Mouse (Mus musculus): Measurements from ENCODE around the gene Krt19.

Gene Krt19

DNA sequence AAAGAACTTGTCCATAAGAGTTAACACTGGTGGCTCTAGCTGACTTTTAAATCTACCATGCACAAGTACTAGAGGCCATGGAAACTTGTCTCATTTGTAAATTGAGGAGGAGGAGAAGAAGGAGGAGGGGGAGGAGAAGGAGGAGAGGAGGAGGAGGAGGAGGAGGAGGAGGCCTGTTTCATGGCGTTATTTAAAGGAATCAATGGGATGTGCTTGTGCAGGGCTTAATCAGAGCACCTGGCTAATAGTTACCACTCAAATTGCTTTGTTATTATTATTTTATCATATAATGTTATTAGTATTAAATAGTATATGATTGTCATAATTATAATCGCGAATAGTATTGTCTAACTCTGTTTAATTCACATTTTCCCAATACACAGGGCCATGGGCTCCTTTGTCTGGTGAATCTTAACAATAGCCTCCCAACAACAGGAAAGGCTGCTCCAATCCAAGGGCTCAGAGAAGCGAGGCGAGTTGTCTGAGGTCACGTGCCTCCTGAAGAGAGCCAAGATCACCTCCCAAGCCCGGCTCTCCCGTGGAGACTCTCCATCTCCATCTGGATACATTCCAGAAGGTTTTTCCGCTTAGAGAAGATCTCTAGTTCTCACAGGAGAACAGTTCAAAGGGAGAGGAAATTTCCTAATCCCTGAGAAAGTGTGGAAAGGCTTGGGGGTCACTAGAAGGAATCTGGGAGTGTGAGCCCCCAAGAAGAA lies at the start of gene Krt19:
Krt19 (minus strand) TSS at position 51 of the 716 bp plus-strand sequence.
- no peak for DNase-seq (ENCODE audit: low spot score)

DNA sequence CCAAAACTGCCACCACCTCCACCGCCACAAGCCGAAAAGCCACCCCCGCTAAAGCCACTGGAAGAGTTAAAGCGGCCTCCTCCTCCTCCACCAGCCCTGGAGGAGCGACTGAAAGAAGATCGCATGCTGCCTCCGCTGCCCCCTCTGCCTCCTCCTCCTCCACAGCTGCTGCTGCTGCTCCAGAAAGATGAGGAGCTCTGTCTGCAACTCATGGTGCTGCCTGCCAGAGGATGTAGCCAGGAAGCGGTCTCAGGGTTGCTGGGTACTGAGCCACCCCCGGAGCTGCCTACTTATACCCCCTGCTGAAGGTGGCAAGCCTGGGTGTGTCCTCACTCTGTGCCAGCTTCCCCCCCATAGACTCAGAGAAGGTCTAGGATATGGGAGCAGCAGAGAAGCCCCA lies 44.5 kb upstream of the Krt19 start, which contains the start of gene Krt9:
Krt9 (minus strand) TSS at position 255 of the 400 bp plus-strand sequence.
- DNase-seq (ENCODE audit: low spot score) = peak; percentile 34

DNA sequence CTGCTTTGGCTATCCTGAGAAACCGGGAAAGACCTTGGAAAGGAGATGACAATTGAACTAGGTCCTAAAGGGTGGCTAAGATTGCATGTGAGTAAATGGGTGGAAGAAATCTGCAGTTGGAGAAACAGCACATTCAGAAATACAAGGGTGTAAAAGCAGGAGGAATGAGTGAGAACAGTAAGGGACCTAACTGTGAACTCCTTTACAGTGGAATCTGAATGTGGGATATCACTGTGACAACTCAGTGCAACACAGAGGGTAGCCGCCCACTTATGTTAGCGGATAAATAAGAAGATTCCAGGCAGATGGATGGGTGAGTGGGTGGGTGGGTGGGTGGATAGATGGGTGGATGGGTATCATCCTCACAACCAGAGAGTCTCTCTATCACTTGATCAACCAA lies 43.4 kb upstream of the Krt19 start:
- DNase-seq (ENCODE audit: low spot score) = no peak

DNA sequence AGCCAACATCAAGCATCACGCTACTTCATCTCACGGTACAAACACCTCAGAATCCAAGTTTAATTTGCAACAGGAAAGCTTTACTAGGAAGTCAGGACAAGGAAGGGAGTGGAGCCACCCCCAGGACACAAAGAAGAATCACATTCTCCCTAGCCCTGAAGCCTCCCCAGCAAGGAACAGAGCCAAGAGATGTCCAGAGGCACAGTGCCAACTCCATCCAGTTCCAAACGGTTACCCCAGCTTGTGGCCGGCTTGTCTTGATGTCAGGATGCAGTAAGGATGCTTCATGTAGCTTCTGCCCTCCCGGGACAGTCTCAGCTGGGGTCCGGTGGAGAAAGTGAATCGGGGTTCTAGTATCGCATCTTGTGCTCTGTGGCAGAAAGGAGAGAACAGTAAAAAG lies 38.3 kb upstream of the Krt19 start:
- DNase-seq (ENCODE audit: low spot score) = no peak

DNA sequence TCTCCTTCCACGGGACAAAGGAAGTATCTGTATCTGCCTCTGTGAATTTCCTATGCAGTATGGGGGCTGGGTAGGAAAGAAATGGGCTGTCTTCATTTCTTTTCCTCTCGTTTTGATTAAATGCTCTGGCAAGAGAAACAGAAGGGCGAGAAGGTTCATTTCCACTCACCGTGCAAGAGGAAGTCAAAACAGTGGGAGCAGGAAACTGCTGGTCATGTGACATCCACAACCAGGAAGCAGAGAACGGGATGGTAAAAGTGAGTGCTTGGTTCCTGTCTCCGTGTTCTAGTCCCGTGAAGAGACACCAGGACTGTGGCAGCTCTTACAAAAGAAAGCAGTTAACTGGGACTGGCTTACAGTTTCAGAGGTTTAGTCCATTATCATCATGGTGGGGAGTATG lies 33.3 kb upstream of the Krt19 start:
- no peak for DNase-seq (ENCODE audit: low spot score)

DNA sequence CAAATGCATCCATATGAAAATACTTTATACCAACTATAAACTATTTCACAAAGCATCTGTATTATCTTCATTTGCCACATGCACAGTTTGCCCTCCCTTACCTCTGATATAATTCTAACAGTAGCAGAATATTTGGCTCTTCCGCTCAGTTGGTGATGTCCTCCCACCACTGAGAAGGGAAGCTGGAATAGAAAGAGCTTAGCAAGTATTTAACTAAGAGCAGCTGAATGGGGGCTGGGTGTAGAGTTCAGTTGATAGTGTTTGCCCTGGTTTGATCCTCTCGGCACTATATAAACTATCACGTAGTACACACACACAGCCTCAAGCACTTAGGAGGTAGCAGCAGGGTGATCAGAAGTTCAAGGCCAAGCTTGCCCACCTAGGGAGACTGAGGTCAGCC lies 30.8 kb upstream of the Krt19 start:
- peak; percentile 9 for DNase-seq (ENCODE audit: low spot score)

DNA sequence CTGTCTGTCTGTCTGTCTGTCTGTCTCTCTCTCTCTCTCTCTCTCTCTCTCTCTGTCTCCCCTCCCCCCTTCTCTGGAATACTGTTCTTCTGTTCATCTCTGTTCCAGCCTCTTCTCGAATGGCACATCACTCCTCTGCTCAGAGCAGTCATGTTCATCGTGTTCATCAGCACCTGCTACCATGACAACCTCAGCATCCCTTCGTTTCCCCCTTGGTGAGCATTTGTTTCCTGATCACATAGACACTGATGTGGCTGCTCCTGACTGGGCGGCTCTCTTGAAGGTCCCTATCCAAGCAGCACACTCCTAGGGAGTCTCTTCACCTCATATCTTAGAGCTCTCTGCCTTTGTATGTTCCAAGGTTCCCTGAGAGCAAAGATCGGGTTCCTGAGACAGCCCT lies 29.8 kb upstream of the Krt19 start:
- peak; percentile 20 for DNase-seq (ENCODE audit: low spot score)

DNA sequence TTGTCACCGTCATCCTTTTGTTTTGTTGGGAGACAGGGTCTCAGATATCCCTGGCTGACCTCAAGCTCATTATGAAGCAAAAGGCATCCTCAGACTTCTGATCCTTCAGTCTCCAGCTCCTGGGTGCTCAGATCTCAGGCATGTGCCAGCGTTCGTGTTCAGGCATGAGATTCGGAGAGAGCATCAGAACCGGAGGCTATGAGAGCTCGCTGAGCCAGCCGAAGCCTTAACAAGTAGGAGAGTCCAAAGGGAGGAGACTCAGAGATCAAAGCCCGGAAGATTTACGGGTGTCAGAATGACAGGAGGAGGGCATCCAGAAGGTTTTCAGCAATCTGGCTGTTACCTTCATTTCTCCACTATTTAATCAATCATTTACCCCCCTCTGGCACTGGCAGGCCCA lies 28.3 kb upstream of the Krt19 start:
- no peak for DNase-seq (ENCODE audit: low spot score)

DNA sequence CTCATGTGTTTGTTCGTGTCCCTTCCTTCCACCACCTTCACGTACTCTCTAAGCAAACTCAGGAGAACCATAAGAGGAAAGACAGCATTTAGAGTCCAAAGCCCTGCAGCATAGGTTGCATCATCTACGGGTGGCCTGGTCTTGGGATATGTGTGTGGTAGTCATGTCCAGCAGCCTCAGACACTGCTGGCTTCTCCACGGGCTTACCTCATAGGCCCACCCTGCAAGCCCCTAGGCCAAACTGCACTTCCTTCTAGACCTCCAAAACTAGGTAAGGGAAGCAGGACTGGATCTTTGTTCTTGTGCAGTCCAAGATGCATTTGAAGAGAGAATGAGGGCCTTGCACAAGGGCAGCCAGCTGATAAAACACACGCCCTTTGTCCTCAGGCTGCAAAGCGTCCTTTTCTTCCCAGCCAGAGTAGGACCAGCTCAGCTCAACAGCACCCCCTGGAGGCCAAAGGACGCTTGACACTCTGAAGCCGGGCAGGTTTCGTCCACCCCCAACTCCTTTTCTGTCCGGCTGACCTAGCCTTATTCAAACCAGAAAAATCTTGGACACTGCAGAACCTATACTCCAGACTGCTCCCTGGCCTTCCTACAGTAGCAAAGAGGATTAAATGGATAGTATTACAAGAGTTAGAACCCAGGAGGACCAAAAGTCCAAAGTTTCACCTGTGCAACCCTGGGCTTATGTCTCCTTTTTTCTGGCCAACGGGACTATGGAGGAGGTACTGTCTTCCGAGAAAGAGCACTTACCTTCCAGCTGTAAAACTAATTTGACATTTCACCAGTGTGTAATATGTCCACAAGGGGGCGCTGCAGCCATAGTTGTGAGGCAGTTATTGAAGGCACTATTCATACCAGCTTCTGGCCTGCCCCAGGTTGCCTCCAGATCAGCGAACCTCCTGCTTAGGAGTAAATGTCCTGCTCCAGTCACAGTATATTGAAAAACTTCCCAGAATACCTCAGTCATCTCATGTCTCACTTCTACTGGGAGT lies 20.6 kb upstream of the Krt19 start:
- DNase-seq (ENCODE audit: low spot score) = peak; percentile 85

DNA sequence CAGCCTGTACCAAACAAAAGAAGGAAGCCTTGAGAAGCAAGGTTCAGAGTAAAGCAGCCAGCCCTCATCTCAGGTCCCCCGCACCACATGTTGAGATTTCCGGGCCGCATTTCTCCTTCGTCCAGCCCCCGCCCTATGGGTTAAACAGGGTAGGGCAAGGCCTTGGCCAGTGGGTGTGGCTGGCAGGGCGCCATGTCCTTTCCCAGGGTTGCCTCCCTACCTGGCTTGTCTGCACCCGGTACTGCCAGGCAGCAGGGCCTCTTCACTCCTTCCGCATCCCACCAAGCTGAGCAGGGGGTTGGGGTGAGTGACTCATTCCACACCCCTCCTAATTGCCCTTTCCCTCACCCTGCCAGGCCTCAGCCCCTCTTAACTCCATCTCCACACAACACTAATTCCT lies 19.6 kb upstream of the Krt19 start:
- DNase-seq (ENCODE audit: low spot score) = no peak

DNA sequence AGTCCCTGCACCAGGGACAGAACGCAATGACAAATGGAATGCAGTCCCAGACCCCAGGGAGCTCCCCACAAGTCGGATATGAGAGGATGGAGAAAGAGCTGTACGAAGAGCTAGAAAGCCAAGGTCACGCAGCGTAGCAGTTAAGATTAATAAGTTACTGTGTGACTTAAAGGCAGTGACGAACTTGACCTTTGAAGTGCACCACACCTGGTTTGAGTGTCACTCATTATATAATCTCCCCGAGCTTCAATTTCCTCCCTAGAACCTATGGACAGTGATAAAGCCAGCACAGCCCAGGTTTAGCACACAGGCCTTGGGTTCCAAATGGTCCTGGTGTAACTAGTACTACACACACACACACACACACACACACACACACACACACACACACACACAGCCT lies 15.9 kb upstream of the Krt19 start:
- DNase-seq (ENCODE audit: low spot score) = no peak

DNA sequence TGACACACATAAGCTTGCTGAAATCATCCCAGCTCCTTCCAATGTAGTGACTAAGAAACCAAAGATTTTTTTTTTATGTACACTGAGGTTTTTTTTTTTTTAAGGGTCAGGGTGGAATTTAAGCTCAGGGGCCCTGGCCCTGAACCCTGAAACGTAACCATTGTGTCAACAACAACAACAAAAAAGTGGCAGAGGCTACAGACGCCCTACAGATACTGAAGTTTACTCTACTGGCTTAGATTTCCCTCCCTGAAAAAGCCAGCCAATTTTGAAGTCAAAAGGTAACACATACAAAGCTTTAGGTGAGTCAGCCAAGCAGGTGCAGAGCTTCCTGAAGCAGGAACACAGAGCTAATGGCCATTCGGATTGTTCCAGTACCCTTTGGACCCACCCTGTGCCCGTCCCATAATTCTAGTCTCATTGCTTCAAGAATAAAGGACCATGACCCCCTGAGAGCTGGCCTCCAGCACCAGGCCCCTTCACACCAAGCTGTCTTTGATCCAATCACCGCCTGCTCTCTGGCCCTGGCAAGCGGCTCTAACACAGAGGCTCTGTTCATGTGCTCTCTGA lies 9.5 kb upstream of the Krt19 start:
- no peak for DNase-seq (ENCODE audit: low spot score)

DNA sequence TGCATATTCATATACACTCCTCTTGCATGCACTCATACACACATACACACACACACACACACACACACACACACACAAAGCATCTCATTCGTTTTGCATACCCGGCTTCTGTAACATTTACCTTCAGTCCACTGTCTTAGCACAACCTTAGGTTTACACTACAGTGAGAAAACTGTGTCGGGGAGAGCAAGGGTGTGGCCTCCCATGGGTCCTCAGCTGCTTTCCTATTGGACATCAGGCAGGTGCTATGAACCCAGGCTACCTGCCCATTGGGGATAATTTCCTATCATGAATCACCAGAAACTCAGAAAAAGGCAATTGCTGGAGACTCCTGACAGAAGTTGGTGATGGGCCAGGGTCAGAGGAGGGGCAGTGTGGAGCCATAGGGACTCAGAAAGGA lies 8.9 kb upstream of the Krt19 start:
- DNase-seq (ENCODE audit: low spot score) = no peak

DNA sequence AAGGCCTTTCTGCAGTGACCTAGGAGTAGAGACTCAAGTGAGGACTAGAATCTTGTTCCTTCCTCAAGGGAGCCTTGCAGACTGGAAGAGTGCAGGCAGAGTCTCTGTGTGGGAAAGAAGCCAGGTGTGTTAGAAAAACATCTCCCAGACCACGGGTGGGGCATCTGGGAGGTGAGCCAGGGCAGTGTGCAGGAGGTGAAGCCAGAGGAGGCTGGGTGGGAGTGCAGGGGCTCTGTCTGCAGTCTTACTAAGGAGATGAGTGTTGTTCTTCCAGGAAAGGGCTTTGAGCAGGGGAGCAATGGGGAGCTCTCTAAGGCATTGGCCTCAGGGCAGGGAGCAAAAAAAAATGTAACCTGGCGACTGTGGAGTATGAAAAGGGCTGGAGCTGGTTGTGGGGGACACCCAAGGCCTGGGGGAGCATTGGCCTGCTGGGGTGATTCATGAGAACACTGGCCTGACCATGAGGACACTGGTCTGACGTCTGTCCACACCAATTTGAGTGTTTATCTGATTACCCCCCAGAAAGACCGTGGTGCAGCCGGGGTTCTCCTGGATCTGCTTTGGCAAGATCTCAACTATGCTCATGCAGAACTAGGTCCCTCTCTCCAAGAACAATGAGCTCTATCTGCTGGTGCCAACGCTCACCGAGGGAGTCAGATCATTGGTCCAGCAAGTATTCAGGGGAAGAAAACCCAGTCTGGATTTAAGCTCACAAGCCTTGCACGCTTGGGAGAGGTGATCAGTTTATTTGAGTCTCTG lies 7.2 kb upstream of the Krt19 start:
- no peak for DNase-seq (ENCODE audit: low spot score)

DNA sequence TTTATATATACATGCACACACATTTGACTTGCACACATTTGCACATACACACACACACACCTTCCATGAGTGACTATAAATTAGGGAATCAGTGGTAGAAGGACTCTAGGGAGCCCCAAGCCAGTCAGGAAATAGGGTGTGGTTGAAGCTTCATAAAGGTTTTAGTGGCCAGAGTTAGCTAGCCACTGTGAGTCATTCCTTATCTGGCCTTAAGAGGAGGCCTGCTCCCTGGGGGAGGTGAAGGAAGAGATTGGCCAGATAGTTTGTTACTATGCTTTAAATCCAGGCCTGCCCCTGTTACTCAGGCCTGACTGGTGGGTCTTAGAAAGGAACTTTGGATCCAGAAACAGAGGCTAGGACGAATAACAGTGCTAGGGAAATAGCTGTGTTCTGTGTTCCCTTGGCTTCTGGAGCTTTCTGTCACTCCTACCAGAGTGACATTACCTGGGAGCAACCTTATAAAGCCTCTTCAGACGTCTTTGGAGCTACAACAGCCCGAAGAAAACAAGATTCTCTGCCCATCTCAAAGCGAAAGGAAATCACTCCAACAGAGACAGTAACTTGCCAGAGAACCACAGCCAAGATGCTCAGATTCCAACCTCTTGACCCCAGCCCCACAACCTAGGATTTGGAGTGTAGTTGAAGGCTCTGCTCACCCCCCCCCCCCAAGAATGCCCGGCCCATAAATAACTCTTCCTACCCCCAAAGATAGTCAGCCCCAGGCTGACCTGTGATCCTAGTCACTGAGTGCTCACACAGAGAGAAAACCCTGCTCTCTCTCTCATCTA lies 705 bp downstream of the Krt19 start:
- DNase-seq (ENCODE audit: low spot score) = no peak

DNA sequence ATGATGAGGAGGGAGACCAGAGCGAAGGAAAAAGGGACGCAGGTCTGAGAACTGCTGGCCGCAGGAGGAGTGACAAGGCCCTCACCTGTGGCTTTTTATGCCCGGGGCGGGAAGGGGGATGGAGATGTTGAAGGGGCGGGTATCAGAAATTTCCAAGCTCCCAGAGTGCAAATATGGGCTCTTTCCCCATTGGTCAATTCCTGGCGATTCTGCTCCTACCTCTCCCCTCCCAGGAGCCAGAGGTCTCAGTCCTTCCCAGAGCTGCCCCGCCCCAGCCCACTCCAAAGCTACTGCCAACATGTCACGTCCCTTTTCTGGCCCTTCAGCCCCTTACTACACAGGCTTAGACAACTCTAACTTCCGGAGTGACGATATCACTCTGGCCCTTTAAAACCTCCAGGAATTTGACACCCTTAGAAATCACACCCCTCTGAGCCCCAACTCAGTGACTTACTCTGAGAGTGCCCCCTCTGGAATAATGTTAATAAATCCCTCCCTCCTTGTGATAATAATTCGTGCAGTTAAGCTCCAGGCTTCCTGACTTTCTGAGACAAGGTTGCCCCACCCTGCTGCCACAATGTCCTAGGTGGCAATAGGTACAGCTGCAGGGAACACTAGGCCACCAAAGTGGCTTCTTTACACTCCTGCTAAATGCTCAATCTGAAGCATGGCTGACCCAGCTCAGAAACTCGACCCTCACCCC lies 2.5 kb downstream of the Krt19 start:
- no peak for DNase-seq (ENCODE audit: low spot score)

DNA sequence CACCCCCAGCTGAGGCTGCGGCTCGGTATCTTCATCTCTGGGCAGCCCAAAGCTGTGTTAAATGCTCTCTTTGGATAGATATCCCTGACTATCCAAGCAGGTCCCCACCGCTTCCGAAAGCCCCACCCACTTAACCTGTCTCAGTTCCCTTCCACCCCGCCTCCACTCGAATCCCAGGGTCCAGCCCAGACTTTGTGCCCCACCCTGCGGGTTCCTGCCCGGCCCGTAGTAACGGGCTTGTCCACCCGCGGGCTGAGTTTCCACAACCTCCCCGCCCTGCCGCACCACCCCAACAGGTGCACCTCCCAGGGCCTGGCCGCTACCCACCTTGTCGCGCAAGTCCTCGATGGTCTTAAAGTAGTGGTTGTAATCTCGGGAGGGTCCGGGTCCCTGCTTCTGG lies 3.4 kb downstream of the Krt19 start:
- DNase-seq (ENCODE audit: low spot score) = no peak

DNA sequence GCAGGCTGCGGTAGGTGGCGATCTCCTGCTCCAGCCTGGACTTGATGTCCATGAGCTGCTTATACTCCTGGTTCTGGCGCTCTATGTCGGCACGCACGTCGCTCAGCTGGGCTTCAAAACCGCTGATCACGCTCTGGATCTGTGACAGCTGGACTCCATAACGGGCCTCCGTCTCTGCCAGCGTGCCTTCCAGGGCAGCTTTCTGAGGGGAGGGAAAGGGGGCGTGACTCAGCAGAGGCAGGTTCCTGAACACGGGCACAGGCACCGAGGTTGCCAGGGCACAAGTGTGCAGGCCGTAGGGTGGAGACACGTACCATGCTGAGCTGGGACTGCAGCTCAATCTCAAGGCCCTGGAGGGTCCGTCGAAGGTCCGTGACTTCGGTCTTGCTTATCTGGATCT lies 7.5 kb downstream of the Krt19 start:
- no peak for DNase-seq (ENCODE audit: low spot score)

DNA sequence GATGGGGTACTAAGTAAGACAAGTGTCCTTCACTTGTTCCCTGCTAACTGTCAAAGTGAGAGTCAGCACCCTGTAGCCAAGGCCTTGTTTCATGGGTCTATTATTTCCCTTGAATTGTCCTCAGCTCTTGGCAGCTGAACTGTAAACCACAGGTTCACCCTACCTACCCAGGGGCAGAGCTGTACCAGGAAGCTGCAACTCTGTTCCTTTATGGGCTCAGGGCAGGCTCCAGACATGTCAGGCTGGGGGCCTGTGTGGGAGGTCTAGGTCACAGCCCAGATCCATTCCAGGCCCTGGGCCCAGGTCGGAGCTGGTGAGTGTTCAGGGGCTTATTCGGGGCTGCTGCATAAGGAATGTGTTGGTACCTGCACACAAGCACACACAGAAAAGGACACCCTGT lies 9.1 kb downstream of the Krt19 start:
- DNase-seq (ENCODE audit: low spot score) = no peak

DNA sequence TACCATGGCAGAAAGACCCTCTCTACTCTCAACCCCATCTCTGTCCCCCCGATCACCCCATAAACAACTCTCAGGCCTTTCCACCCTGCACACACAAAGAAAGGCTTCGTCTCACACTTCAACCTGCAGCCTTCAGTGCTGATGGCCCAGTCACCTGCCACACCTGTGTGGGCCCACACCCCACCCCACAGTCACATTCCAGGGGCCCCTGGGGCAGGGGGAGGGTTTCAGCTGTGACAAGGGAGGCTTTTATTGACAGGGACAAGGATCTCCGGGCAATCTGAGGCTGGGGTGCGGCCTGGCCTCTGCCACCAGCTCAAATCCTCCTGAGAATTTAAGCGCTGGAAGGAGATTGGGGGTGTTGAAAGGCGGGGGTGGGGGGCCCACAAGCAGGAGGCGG lies 9.7 kb downstream of the Krt19 start:
- no peak for DNase-seq (ENCODE audit: low spot score)

DNA sequence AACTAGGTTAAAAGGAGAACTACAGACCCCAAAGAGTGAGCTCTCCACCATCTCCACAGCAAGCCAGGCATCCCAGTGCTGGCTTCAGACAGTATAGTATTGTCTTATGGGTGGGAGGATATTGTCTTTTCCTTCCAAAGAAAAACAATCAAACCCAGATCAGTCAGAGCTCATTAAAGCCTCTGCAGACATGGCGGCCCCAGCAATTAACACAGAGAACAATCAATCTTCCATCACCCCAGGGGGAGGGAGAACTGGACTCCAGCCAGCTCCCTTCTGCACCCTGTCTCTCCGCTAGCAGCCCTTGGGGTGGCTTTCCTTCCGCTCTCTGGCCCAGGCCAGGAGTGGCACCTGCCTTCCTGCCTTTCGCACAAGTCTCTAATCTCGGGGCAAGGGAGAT lies 10.8 kb downstream of the Krt19 start:
- peak; percentile 5 for DNase-seq (ENCODE audit: low spot score)

Data from layer of hippocampus, adult 11-12 months (tissue).